Mouse (Mus musculus): ENCODE data around the gene Eddm3b.

Eddm3b gene

GRCm38 (mm10) chr14:51094096-51094875 lies 19.9 kb upstream of the Eddm3b start:
- in situ Hi-C loops (cut with MboI, MseI): no loop called here

DNA sequence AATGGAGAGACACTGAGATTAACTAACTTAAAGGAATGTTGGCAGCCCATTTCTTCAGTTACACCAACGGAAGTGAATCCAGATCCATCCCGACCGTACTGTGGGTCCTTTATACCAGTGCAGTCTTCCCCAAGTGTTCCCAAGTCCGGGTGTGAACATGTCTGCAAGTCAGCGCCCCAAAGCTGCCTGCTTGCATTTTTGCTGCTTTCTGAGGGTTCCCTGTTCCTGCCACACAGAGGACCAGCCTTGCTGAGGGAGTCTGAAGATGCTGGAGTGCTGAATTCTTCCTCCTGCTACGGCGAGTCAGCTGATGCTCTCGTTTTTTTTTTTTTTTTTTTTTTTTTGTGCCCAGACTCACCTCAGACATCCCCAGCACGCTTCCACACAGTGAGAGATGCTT lies 19.3 kb upstream of the Eddm3b start:
- in situ Hi-C loops (cut with MboI, MseI): loop anchor here (5.0 kb wide), 1 partner anchor 73 kb away; no protein-coding TSS in a partner anchor

GRCm38 (mm10) chr14:51095736-51096524 lies 18.3 kb upstream of the Eddm3b start:
- in situ Hi-C loops (cut with MboI, MseI): loop anchor here (5.0 kb wide), 1 partner anchor 74 kb away; no protein-coding TSS in a partner anchor

- in situ Hi-C loops (cut with MboI, MseI): loop anchor here (5.0 kb wide), 1 partner anchor 76 kb away; no protein-coding TSS in a partner anchor
Observed at GRCm38 (mm10) chr14:51098300-51098699, 15.9 kb upstream of the Eddm3b start.

DNA sequence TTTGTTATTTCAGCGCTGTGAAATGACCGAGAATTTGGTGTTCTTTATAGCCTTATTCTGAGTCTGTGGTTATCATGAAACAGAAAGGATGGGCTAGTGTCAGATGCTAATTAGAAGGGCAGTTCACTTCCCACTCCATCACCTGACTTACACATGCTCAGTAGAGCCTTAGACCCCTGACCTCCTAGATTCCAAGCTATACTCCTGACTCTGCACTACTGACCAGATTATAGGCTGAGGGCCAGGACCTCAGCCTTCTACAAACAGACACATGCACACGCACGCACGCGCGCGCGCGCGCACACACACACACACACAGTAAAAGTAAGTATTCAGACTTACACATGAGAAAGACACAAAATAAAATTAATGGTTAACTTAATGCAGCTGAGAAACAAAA lies 15.3 kb upstream of the Eddm3b start:
- in situ Hi-C loops (cut with MboI, MseI): loop anchor here (5.0 kb wide), 1 partner anchor 77 kb away; no protein-coding TSS in a partner anchor

DNA sequence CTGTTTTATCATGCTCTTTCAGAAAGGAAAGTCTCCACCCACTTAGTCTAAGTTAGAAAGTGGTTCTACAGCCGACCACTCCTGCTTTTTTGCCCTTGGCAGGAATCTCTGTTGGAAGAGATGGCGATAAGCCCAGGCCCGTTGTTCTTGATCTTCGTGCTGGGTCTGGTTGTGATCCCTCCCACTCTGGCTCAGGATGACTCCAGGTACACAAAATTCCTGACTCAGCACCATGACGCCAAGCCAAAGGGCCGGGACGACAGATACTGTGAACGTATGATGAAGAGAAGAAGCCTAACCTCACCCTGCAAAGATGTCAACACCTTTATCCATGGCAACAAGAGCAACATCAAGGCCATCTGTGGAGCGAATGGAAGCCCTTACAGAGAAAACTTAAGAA lies 12.9 kb upstream of the Eddm3b start:
- in situ Hi-C loops (cut with MboI, MseI): loop anchor here (5.0 kb wide), 1 partner anchor 166 kb away; no protein-coding TSS in a partner anchor

- in situ Hi-C loops (cut with MboI, MseI): loop anchor here (5.0 kb wide), 1 partner anchor 164 kb away; no protein-coding TSS in a partner anchor
Observed at GRCm38 (mm10) chr14:51103217-51103616, 11.0 kb upstream of the Eddm3b start.

- in situ Hi-C loops (cut with MboI, MseI): loop anchor here (5.0 kb wide), 1 partner anchor 163 kb away; no protein-coding TSS in a partner anchor
Observed at GRCm38 (mm10) chr14:51104366-51104765, 9.9 kb upstream of the Eddm3b start.

- in situ Hi-C loops (cut with MboI, MseI): loop anchor here (5.0 kb wide), 1 partner anchor 56 kb away; the partner anchor contains the start of gene Rnase2b
Observed at GRCm38 (mm10) chr14:51106449-51106967, 7.7 kb upstream of the Eddm3b start.

- in situ Hi-C loops (cut with MboI, MseI): no loop called here
Observed at GRCm38 (mm10) chr14:51111966-51112365, 2.3 kb upstream of the Eddm3b start.

DNA sequence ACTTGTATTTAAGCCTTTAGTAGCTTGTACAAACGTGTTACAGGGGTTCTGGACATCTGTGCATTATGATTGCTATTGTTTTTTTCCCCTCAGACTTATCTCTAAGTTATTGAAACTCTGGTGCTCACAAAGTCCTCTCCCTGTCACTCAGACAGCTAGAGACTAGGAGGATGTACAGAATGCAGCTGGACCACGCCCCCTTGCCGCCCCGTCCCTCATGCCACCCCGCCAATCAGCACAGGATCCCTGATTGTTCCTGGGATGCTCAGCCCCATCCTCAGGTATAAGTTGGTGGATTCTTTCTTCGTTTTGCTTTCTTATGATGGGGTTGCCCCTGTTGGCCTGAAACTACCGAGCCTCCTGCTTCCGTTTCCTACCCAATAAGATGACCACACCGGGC lies 750 bp upstream of the Eddm3b start:
- in situ Hi-C loops (cut with MboI, MseI): no loop called here

GRCm38 (mm10) chr14:51125684-51126083 lies 11.5 kb downstream of the Eddm3b start:
- in situ Hi-C loops (cut with MboI, MseI): no loop called here

DNA sequence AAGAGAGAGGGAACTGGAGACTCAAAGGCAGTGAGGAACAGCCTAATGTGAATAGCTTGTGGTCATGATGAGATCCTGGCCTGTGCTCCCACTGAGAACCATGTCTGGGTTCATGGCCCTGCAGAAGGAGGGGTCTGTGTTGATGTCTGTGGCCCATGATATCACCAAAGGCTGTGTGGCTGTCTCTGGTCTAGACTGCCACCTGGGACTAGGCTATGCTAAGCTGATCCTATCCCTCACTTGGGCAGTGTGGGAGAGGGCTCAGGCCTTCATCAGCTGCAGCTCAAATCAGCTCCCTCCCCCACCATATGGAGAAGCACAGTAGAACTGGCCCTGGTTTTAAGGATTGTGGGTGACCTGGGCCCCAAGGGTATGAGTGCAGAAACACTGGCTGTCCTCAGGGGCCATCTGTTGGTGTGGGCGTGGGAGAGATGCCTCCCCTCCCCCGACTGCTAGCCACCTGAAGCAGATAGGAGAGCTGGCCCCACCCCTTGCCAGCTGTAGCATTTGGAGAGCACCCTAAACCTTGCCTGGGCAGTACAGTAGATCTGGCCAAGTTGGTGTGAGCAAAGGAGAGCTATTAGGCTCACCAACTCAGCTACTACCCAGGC lies 13.5 kb downstream of the Eddm3b start:
- in situ Hi-C loops (cut with MboI, MseI): no loop called here

DNA sequence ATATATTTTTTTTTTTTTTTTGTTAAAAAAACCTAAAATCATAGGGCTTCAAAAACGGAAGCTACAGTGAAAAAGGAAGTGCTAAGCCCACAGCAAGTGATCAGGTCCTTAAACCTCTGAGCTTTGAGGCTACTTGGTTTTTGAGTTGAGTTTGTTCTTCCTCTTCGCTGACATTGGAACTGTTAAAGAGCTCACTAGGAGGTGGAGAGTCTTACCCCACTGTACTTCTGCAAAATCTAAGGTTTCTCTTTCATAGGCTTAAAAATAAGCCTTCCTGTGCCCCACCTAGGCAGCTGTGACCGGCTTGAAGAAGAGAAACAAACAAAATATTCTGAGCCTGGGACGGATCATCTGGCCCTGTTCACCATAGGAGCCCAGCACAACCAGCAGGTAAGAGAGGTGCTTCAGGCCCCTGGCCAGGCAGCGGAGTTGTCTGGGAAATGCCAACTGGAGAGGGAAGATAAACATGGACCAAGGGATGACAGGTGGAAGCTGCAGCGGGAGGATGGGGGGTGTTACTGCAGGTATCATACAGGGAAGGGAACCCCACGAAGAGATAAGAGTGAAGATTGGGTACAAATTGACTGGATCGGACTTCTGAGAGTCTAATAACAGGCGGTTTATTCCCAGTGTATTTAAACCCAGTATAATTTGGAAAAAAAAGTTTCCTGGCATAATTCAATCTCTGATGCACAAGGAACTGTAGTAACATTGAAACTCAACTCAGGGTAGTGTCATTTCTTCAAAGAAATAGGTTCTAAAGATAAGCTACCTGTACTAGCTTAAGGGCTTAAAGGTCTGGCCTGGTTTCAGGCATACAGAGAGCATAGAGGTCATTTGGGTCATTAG lies 14.8 kb downstream of the Eddm3b start:
- in situ Hi-C loops (cut with MboI, MseI): no loop called here

DNA sequence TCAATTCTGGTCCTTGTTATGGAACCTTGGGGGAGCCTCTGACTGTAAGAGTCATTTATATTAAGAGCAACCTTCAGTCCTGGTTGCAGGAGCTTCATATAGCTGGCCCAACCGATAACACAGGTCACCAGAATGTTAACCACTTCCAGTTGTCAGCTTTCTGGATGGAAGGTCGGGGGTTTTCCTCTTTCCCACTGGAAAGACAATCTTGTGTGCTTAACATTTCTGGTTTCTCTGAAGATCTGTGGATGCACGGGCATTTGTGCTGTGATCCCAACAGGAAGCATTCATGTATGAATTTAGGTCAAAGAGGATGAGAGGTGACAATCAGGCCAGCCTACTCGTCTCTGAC lies 15.4 kb downstream of the Eddm3b start:
- in situ Hi-C loops (cut with MboI, MseI): no loop called here

GRCm38 (mm10) chr14:51130315-51130940 lies 16.2 kb downstream of the Eddm3b start:
- in situ Hi-C loops (cut with MboI, MseI): no loop called here

DNA sequence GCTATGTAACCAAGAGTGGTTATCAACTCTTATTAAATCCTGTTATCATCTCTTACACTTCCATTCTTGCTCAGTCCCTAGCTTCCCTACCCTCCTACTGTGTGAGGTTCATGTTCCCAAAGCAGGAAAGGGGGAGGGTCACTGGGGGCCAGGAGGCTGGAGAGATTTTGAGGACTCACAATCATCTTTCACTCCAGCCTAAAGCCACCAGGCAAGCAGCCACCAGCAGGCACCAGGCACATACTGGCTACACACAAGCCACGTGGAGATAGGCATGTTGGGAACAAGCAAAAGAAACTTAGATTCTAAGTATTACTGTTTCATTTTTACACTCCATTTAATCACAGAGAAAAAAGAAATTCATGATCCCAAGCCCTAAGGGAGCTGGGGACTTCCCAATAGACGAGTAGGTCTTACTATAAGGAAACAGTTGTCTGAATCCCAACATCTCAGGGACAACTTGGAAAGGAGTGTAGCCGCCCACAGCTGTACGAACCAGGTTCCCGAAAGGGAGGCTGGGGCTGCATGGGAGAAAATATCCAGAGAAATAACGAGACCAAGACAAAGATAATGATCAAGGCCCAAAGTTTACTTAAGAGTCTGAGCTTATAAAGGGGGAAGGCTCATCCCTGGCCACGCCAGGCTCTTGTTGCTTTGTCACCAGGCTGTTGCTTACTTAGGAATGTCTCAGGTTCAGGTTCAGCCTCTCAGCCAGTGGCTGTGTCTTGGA lies 17.0 kb downstream of the Eddm3b start:
- in situ Hi-C loops (cut with MboI, MseI): no loop called here

DNA sequence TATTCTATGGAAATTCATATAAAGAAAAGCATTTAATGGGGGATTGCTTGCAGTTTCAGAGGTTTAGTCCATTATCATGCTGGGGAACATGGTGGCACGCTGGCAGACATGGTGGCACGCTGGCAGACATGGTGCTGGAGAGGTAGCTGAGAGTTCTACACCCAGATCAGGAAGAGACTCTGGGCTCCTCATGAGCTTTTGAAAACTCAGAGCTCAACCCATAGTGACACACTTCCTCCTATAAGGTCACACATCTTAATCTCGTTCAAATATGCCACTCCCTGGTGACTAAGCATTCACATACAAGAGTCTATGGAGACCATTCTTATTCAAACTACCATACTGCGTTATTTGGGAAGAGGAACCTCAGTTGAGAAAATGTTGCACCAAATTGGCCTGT lies 18.1 kb downstream of the Eddm3b start:
- in situ Hi-C loops (cut with MboI, MseI): no loop called here

DNA sequence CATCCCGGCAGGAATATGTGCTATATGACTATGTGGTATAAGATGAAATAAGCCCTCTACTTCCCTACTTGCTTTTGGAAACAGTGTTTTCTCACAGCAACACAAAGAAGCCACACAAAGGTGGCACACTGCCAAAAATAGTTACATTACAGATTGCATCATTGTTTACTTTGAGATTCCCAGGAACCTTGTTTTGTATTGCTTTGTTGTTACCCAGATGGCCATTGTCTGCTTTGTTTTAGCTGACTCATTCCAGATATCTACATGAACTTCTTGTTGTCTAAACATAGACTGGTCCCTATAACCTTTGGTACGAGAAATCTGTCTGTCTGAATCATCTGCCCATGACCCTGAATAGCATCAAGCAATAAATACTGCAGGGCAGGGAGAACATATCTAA lies 26.1 kb downstream of the Eddm3b start:
- in situ Hi-C loops (cut with MboI, MseI): no loop called here

- in situ Hi-C loops (cut with MboI, MseI): no loop called here
Observed at GRCm38 (mm10) chr14:51142119-51142518, 27.9 kb downstream of the Eddm3b start.
